Mouse (Mus musculus): ENCODE data around the gene Ifi44.

Gene Ifi44

DNA sequence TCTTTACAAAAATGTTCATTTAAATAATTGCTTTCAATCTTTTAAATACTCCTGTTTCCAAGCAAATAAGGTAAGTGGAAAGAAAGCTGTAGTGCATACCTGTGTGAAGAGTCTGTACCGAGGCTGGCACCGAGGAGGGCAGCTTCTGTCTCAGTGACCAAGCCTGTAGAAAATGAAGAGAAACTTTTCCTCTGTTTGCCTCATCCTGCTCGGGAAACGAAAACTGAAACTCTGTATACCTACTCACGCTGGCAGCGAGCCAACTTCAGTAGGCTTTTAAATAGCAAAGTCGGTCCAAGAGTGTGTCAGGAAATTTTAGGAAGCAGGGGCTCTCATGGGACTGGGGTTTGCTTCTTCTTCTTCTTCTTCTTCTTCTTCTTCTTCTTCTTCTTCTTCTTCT is at the start of gene Ifi44:
Gene Ifi44, minus strand, starts transcription at position 224 of the 400 bp plus-strand sequence.
- no peak for DNase-seq (ENCODE audit: low read depth, low spot score)

DNA sequence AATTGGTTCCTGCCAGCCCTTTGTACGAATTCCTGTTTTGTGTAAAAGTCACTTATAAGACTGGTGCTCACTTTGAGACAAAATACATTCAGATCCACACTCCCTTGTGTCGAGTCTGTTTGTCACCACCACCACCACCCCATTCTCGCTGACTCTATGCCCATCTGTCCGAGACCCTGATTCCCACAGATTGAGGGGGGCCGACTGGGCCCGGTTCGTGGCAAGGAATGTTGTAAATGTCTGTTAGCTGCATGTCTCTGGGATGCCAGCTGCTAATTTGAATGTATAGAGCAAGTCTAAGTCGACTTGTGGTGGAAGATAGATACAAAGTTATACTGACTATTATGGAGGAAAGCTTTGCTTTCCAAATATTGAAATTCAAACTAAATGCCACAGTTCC is 38.9 kb upstream of the Ifi44 start:
- no peak for DNase-seq (ENCODE audit: low read depth, low spot score)

DNA sequence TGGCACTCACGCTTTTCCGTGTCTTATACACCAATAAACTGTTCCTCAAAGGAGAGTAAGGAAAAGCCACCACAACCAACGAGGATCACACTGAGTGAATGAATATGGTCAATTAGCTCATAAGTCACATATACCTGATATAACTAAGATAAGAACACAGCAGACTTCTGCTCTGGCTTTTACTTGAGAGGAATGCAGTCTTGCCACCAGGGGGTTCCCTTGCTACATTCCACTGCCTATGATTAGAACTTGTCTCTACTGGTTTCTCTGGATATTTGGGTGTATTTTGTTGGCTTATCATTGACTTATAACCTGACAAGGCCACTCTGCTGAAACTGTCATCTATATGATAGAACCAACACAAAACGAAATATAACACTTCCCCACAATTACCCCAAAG is 25.3 kb upstream of the Ifi44 start:
- no peak for DNase-seq (ENCODE audit: low read depth, low spot score)

DNA sequence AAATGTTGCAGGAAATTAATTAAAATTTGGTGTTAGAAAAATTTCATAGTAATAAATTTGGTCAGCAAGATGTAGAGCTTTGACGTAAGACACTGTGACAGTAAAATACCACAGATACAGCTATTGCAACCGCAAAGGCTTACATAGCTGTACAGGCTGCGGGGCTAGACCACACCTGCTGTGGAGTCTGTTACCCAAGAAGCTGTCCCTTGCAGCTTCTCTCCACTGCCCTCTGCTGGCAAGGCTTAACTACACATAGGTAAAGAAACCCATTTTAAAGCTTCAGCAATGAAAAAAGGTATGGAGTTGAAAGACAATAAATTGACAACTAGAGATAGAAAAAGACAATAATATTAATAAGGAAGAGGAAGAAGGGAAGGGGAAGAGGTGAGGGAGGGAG is 21.3 kb upstream of the Ifi44 start:
- DNase-seq (ENCODE audit: low read depth, low spot score): no peak

DNA sequence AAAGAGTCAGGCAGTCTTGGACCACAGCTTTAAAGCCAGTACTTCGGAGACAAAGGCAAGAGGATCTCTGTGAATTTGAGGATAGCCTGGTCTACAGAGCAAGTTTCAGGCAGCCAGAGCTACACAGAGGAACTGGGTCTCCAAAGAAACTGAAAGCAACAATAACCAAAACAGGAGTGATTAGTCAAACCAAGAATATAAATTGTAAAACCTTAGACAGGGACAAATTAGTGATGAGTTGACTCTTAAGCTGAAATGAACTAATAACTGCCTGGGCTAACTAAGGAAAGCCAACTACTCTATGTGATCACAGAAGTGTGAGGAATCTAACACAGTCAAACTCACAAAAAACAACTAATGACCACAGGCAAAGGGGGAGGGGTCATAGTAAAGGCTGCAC is 1.2 kb downstream of the Ifi44 start:
- no peak for DNase-seq (ENCODE audit: low read depth, low spot score)

DNA sequence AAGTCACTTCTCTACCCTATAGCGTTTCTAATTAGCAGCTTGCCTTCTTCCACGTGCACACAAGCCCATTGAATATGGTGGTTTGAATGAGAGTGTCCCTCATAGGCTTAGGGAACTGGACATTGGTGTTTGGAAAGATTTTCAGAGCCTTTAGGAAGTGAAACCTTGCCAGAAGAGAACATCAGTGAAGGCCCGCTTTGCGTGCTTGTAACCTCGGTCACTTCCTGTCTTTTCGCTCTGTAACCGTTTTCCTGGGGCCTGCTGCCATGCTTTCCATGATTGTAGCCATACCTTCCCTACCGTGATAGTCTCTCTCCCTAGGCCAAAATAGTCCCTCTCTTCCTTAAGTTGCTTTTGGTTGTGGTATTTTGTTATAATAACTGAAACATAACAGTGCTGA is 3.7 kb downstream of the Ifi44 start:
- DNase-seq (ENCODE audit: low read depth, low spot score): no peak

DNA sequence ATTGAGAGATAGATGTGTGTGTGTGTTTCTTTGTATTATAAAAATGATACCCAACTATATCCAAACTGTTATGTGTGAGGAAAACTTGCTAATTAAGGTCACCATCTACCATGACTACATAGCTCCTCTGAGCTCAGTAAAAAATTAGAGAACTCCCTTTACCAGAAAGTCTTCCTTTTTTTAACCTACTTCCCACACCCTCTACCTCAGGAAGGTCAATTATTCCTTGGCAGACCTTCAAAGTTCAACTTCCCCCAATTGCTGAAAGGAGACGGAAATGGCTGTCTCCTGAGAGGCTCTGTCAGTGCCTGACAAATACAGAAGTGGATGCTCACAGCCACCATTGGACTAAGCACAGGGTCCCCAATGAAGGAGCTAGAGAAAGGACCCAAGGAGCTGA is 7.5 kb downstream of the Ifi44 start:
- no peak for DNase-seq (ENCODE audit: low read depth, low spot score)

DNA sequence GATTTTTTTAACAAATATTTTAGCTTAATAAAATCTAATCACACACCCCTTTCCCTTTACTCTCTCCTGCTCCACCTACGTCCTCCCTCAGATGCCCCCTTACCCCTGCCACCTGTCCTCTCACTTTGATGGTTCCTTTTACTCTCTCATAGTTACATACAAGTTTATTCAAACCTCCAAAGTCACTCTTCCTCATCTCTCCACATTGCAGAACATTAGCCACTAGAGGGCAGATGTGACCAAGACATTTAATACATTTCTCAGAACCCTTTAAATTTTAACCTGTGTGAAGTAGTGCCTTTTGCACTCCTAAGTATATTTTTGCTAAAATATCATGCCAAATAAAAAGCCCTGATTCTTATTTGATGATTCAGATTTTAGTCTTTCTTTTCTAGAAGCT is 33.5 kb downstream of the Ifi44 start:
- DNase-seq (ENCODE audit: low read depth, low spot score): peak; percentile 51

DNA sequence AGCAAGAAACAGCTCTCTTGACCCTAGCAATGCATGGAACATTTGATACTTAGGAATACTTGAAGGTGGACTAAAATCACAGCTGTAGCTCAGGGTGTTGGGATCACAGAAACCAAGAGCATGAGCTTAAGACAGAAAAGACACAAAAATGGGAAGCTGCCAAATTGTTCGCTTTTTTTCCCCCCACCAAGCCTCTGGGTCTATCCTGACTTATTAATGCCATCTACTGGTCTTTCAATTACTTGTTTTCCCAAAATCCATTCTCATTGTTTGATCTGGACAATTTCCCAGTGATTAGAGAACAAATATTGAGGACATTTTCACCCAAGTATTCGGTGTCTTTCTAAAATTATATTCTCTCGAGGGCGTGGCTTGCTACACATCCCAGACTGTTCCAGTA is 42.4 kb downstream of the Ifi44 start:
- peak; percentile 2 for DNase-seq (ENCODE audit: low read depth, low spot score)
